Mouse (Mus musculus): Measurements from ENCODE around the gene Ncln. TPM values are rescaled to one million over a fixed set of nuclear protein-coding genes. Genes with fewer than 3 reads are reported as not detected.
"Not testable (repeated sequence)": the region's sequence is repeated elsewhere in the genome, so short reads cannot be mapped to it uniquely, and the experiment has no call there.

Ncln gene
- polyA plus RNA-seq, 1 experiment from 2014 or later, result 51.8 TPM

GRCm38 (mm10) chr10:81450641-81451364, 45.4 kb downstream of the Ncln start:
- Histone ChIP-seq H3K4me1 (ENCODE audit: control insufficient read depth, insufficient read depth, low read length) (no peaks in the 10 kb centered on the region), H3K9ac (replicated peaks; ENCODE audit: low read length) (no peak overlapping the region), H3K36me3 (ENCODE audit: control insufficient read depth, insufficient read depth, low read length) (no peaks in the 10 kb centered on the region), H3K4me3 (replicated peaks; ENCODE audit: low read depth, low read length) (no peak overlapping the region), H3K27ac (replicated peaks; ENCODE audit: low read depth, low read length) (no peak overlapping the region), H3K4me2 (ENCODE audit: low read length) (no peak overlapping the region), H3K9me3 (ENCODE audit: control insufficient read depth, low read length) (no peaks in the 10 kb centered on the region), H3K27me3 (ENCODE audit: control insufficient read depth, insufficient read depth, low read length) (peaks cover 43% of the 10 kb centered on the region)
- WGBS, result 61% methylated on average over 9 of the region's 9 CpGs
- peak; percentile 0 for DNase-seq
- ATAC-seq (ENCODE audit: low FRiP score, low TSS enrichment), result no peak

GRCm38 (mm10) chr10:81450140-81450539, 46.1 kb downstream of the Ncln start:
- no peak for ATAC-seq (ENCODE audit: low FRiP score, low TSS enrichment)
- H3K9ac ChIP-seq (replicated peaks; ENCODE audit: low read length), result no peak overlapping the region
- H3K4me3 ChIP-seq (replicated peaks; ENCODE audit: low read depth, low read length), result no peak overlapping the region
- H3K27me3 ChIP-seq (ENCODE audit: control insufficient read depth, insufficient read depth, low read length), result peaks cover 43% of the 10 kb centered on the region
- DNase-seq, result peak; percentile 95
- no peaks in the 10 kb centered on the region for H3K9me3 ChIP-seq (ENCODE audit: control insufficient read depth, low read length)
- no peak overlapping the region for H3K4me2 ChIP-seq (ENCODE audit: low read length)
- no peaks in the 10 kb centered on the region for H3K36me3 ChIP-seq (ENCODE audit: control insufficient read depth, insufficient read depth, low read length)
- H3K4me1 ChIP-seq (ENCODE audit: control insufficient read depth, insufficient read depth, low read length), result no peaks in the 10 kb centered on the region
- 1% methylated on average over 7 of the region's 7 CpGs for WGBS
- no peak overlapping the region for H3K27ac ChIP-seq (replicated peaks; ENCODE audit: low read depth, low read length)

- not testable (repeated sequence) for H3K4me1 ChIP-seq (ENCODE audit: control insufficient read depth, insufficient read depth, low read length); H3K9me3 ChIP-seq (ENCODE audit: control insufficient read depth, low read length); H3K27ac ChIP-seq (replicated peaks; ENCODE audit: low read depth, low read length); H3K4me2 ChIP-seq (ENCODE audit: low read length); DNase-seq; H3K27me3 ChIP-seq (ENCODE audit: control insufficient read depth, insufficient read depth, low read length); H3K9ac ChIP-seq (replicated peaks; ENCODE audit: low read length); H3K4me3 ChIP-seq (replicated peaks; ENCODE audit: low read depth, low read length); H3K36me3 ChIP-seq (ENCODE audit: control insufficient read depth, insufficient read depth, low read length); ATAC-seq (ENCODE audit: low FRiP score, low TSS enrichment)
- 36% methylated on average over 2 of the region's 2 CpGs for WGBS
Measured at GRCm38 (mm10) chr10:81445516-81445915, 50.7 kb downstream of the Ncln start.

GRCm38 (mm10) chr10:81441019-81441418, 55.2 kb downstream of the Ncln start:
- Histone ChIP-seq H3K4me2 (ENCODE audit: low read length) (no peak overlapping the region), H3K4me1 (ENCODE audit: control insufficient read depth, insufficient read depth, low read length) (no peaks in the 10 kb centered on the region), H3K27me3 (ENCODE audit: control insufficient read depth, insufficient read depth, low read length) (no peaks in the 10 kb centered on the region), H3K36me3 (ENCODE audit: control insufficient read depth, insufficient read depth, low read length) (no peaks in the 10 kb centered on the region), H3K9me3 (ENCODE audit: control insufficient read depth, low read length) (no peaks in the 10 kb centered on the region), H3K27ac (replicated peaks; ENCODE audit: low read depth, low read length) (no peak overlapping the region), H3K9ac (replicated peaks; ENCODE audit: low read length) (no peak overlapping the region), H3K4me3 (replicated peaks; ENCODE audit: low read depth, low read length) (no peak overlapping the region)
- no peak for ATAC-seq (ENCODE audit: low FRiP score, low TSS enrichment)
- DNase-seq, result peak; percentile 25

Small RNA genes within 50 kb of the gene (microRNA-seq; reads per million reads assigned to microRNA genes)
- gene Gm25595, result not detected

Other genes with a start within 250 kb of the Ncln start
- 14.8 and 29.4 TPM in 2 replicates for gene Matk, start 243.5 kb downstream of the Ncln start, polyA plus RNA-seq (2014; fragmentation: Nextera tagmentation; extraction: Ambion mirVana)
- 121 and 152 TPM in 2 replicates for gene Mrpl54, start 229.5 kb downstream of the Ncln start, polyA plus RNA-seq (2014; fragmentation: Nextera tagmentation; extraction: Ambion mirVana)
- 25.1 and 27.5 TPM in 2 replicates for gene Apba3, start 229.4 kb downstream of the Ncln start, polyA plus RNA-seq (2014; fragmentation: Nextera tagmentation; extraction: Ambion mirVana)
- 4.4 and 5.7 TPM in 2 replicates for gene Tjp3, start 204.8 kb downstream of the Ncln start, polyA plus RNA-seq (2014; fragmentation: Nextera tagmentation; extraction: Ambion mirVana)
- 102 and 132 TPM in 2 replicates for gene Pip5k1c, start 203.4 kb downstream of the Ncln start, polyA plus RNA-seq (2014; fragmentation: Nextera tagmentation; extraction: Ambion mirVana)
- gene Cactin, start 175.3 kb downstream of the Ncln start, polyA plus RNA-seq (2014; fragmentation: Nextera tagmentation; extraction: Ambion mirVana), result 22.6 and 22.8 TPM in 2 replicates
- 2.9 and 3.7 TPM in 2 replicates for gene Tbxa2r, start 167.7 kb downstream of the Ncln start, polyA plus RNA-seq (2014; fragmentation: Nextera tagmentation; extraction: Ambion mirVana)
- not detected in 2 replicates for gene Gipc3, start 153.1 kb downstream of the Ncln start, polyA plus RNA-seq (2014; fragmentation: Nextera tagmentation; extraction: Ambion mirVana)
- 30.6 and 36.5 TPM in 2 replicates for gene Hmg20b, start 145.9 kb downstream of the Ncln start, polyA plus RNA-seq (2014; fragmentation: Nextera tagmentation; extraction: Ambion mirVana)
- gene Mfsd12, start 138.9 kb downstream of the Ncln start, polyA plus RNA-seq (2014; fragmentation: Nextera tagmentation; extraction: Ambion mirVana), result 5.9 and 9.2 TPM in 2 replicates
- 0.32 and 0.37 TPM in 2 replicates for gene 4930404N11Rik, start 130.6 kb downstream of the Ncln start, polyA plus RNA-seq (2014; fragmentation: Nextera tagmentation; extraction: Ambion mirVana)
- gene Fzr1, start 117.9 kb downstream of the Ncln start, polyA plus RNA-seq (2014; fragmentation: Nextera tagmentation; extraction: Ambion mirVana), result 122 and 146 TPM in 2 replicates
- gene Dohh, start 112.0 kb downstream of the Ncln start, polyA plus RNA-seq (2014; fragmentation: Nextera tagmentation; extraction: Ambion mirVana), result 59.5 and 79.6 TPM in 2 replicates
- gene Gm48551, start 111.9 kb downstream of the Ncln start, polyA plus RNA-seq (2014; fragmentation: Nextera tagmentation; extraction: Ambion mirVana), result 4.5 and 8.2 TPM in 2 replicates
- 1.3 and 2.9 TPM in 2 replicates for gene Gm48552, start 107.4 kb downstream of the Ncln start, polyA plus RNA-seq (2014; fragmentation: Nextera tagmentation; extraction: Ambion mirVana)
- gene Smim24, start 103.3 kb downstream of the Ncln start, polyA plus RNA-seq (2014; fragmentation: Nextera tagmentation; extraction: Ambion mirVana), result 1.0 and 1.2 TPM in 2 replicates
- gene Nfic, start 40.8 kb downstream of the Ncln start, polyA plus RNA-seq (2014; fragmentation: Nextera tagmentation; extraction: Ambion mirVana), result 11.2 and 13.7 TPM in 2 replicates
- 61.3 and 117 TPM in 2 replicates for gene Celf5, start 13.7 kb downstream of the Ncln start, polyA plus RNA-seq (2014; fragmentation: Nextera tagmentation; extraction: Ambion mirVana)
- gene S1pr4, start 3.7 kb upstream of the Ncln start, polyA plus RNA-seq (2014; fragmentation: Nextera tagmentation; extraction: Ambion mirVana), result 0.34 and 0.47 TPM in 2 replicates
- gene Gna15, start 27.8 kb upstream of the Ncln start, polyA plus RNA-seq (2014; fragmentation: Nextera tagmentation; extraction: Ambion mirVana), result 0.69 and 0.88 TPM in 2 replicates
- gene Gna11, start 48.8 kb upstream of the Ncln start, polyA plus RNA-seq (2014; fragmentation: Nextera tagmentation; extraction: Ambion mirVana), result 86.7 and 102 TPM in 2 replicates
- gene Aes, start 63.1 kb upstream of the Ncln start, polyA plus RNA-seq (2014; fragmentation: Nextera tagmentation; extraction: Ambion mirVana), result 485 and 707 TPM in 2 replicates
- 20.4 and 25.7 TPM in 2 replicates for gene Tle2, start 78.2 kb upstream of the Ncln start, polyA plus RNA-seq (2014; fragmentation: Nextera tagmentation; extraction: Ambion mirVana)
- 3.2 and 3.5 TPM in 2 replicates for gene Tle6, start 104.7 kb upstream of the Ncln start, polyA plus RNA-seq (2014; fragmentation: Nextera tagmentation; extraction: Ambion mirVana)
- 0.74 and 1.1 TPM in 2 replicates for gene BC025920, start 109.9 kb upstream of the Ncln start, polyA plus RNA-seq (2014; fragmentation: Nextera tagmentation; extraction: Ambion mirVana)
- gene Sirt6, start 131.4 kb upstream of the Ncln start, polyA plus RNA-seq (2014; fragmentation: Nextera tagmentation; extraction: Ambion mirVana), result 47.7 and 58.1 TPM in 2 replicates
- gene Ankrd24, start 132.1 kb upstream of the Ncln start, polyA plus RNA-seq (2014; fragmentation: Nextera tagmentation; extraction: Ambion mirVana), result 8.9 and 16.8 TPM in 2 replicates
- gene Gm10778, start 152.7 kb upstream of the Ncln start, polyA plus RNA-seq (2014; fragmentation: Nextera tagmentation; extraction: Ambion mirVana), result 7.8 and 8.2 TPM in 2 replicates
- 18.6 and 22.2 TPM in 2 replicates for gene Zfp433, start 208.4 kb upstream of the Ncln start, polyA plus RNA-seq (2014; fragmentation: Nextera tagmentation; extraction: Ambion mirVana)